Mouse (Mus musculus) bone marrow macrophage, adult 2 months (primary cell): ENCODE data around the gene Bcar1.

Source experiments
- CTCF ChIP-seq: IDR thresholded peaks from 2 replicates; pipeline ENCODE4 v1.5.1; 2012; ENCODE audit warnings: low read depth, mild to moderate bottlenecking, low read length, moderate library complexity
- POLR2A ChIP-seq: IDR thresholded peaks from 2 replicates; pipeline ENCODE4 v1.6.1; 2012; ENCODE audit warnings: mild to moderate bottlenecking, low read depth, low read length, borderline replicate concordance

GRCm38 (mm10) chr8:111728481-111728880 lies 15.1 kb downstream of the Bcar1 start:
- TF ChIP-seq CTCF (no peak), POLR2A (no peak)
